ENCODE assay signal across 8 mouse cellular contexts in genomic region chr5:38479908-38480725, GRCm38 (mm10). TPM values are rescaled to one million over a fixed set of nuclear protein-coding genes. Genes with fewer than 3 reads are reported as not detected.
DNase-seq lines count a peak whose midpoint lies in the region; ATAC-seq and TF ChIP-seq lines count a peak whose summit lies in the region.

No protein-coding gene starts in this region.

- DNase-seq in Patski (ENCODE audit: low read depth, low spot score) = no peak
- DNase-seq in cerebellum, adult 11 months = peak; percentile 48
- peak; percentile 59 for DNase-seq in midbrain, embryonic 14.5 days
- no peak for DNase-seq in right cerebral cortex, postnatal 25 days

- H3K4me3 ChIP-seq in forebrain, embryonic 16.5 days (replicated peaks; ENCODE audit: low read length) = peak overlapping the region; percentile 13
- peak overlapping the region; percentile 23 for H3K4me3 ChIP-seq in hindbrain, embryonic 13.5 days
- H3K4me3 ChIP-seq in limb, embryonic 15.5 days = peak overlapping the region; percentile 31
- no peak overlapping the region for H3K4me3 ChIP-seq in midbrain, embryonic 14.5 days (replicated peaks; ENCODE audit: low read depth, low read length)
- peak overlapping the region; percentile 43 for H3K4me3 ChIP-seq in stomach, embryonic 15.5 days (replicated peaks)

- ATAC-seq in Patski = peak; percentile 56
- peak; percentile 50 for ATAC-seq in forebrain, embryonic 16.5 days
- peak; percentile 71 for ATAC-seq in hindbrain, embryonic 13.5 days (ENCODE audit: low FRiP score)
- peak; percentile 36; the same call in 1 of the 2 replicates for ATAC-seq in limb, embryonic 15.5 days (ENCODE audit: insufficient number of reproducible peaks, low FRiP score, low TSS enrichment, low read depth)
- peak; percentile 58; the same call in 1 of the 2 replicates for ATAC-seq in midbrain, embryonic 14.5 days (ENCODE audit: low FRiP score, low TSS enrichment)
- peak; percentile 76 for ATAC-seq in stomach, embryonic 15.5 days (ENCODE audit: insufficient read depth, low FRiP score, low read depth)

- H3K4me2 ChIP-seq in forebrain, embryonic 16.5 days (ENCODE audit: low read length) = peak overlapping the region; percentile 34
- H3K4me2 ChIP-seq in hindbrain, embryonic 13.5 days = peak overlapping the region; percentile 47
- H3K4me2 ChIP-seq in limb, embryonic 15.5 days = peak overlapping the region; percentile 50
- peak overlapping the region; percentile 44 for H3K4me2 ChIP-seq in midbrain, embryonic 14.5 days (ENCODE audit: low read length)
- peak overlapping the region; percentile 76 for H3K4me2 ChIP-seq in stomach, embryonic 15.5 days

- no peaks in the 10 kb centered on the region for H3K9me3 ChIP-seq in forebrain, embryonic 16.5 days (ENCODE audit: control insufficient read depth, low read length)
- H3K9me3 ChIP-seq in hindbrain, embryonic 13.5 days = no peaks in the 10 kb centered on the region
- no peaks in the 10 kb centered on the region for H3K9me3 ChIP-seq in limb, embryonic 15.5 days
- no peaks in the 10 kb centered on the region for H3K9me3 ChIP-seq in midbrain, embryonic 14.5 days (ENCODE audit: control insufficient read depth, low read length)
- H3K9me3 ChIP-seq in stomach, embryonic 15.5 days = no peaks in the 10 kb centered on the region

- H3K4me1 ChIP-seq in forebrain, embryonic 16.5 days (replicated peaks; ENCODE audit: control insufficient read depth, insufficient read depth, low read length) = peaks cover 13% of the 10 kb centered on the region
- peaks cover 19% of the 10 kb centered on the region for H3K4me1 ChIP-seq in hindbrain, embryonic 13.5 days (replicated peaks)
- peaks cover 20% of the 10 kb centered on the region for H3K4me1 ChIP-seq in limb, embryonic 15.5 days
- H3K4me1 ChIP-seq in midbrain, embryonic 14.5 days (ENCODE audit: control insufficient read depth, insufficient read depth, low read length) = peaks cover 10% of the 10 kb centered on the region
- peaks cover 3% of the 10 kb centered on the region; the same call in 1 of the 2 replicates for H3K4me1 ChIP-seq in stomach, embryonic 15.5 days

- H3K27me3 ChIP-seq in Patski = no peaks in the 10 kb centered on the region
- no peaks in the 10 kb centered on the region for H3K27me3 ChIP-seq in forebrain, embryonic 16.5 days (replicated peaks; ENCODE audit: control insufficient read depth, insufficient read depth, low read length)
- peaks cover 4% of the 10 kb centered on the region; the same call in 1 of the 2 replicates for H3K27me3 ChIP-seq in hindbrain, embryonic 13.5 days
- no peaks in the 10 kb centered on the region for H3K27me3 ChIP-seq in limb, embryonic 15.5 days
- no peaks in the 10 kb centered on the region for H3K27me3 ChIP-seq in midbrain, embryonic 14.5 days (ENCODE audit: control insufficient read depth, insufficient read depth, low read length)
- no peaks in the 10 kb centered on the region for H3K27me3 ChIP-seq in stomach, embryonic 15.5 days (replicated peaks)

- in situ Hi-C loops in Patski (cut with MboI; ENCODE audit: low pct_unique_long_range_greater_than_20kb) = no loop called here

- CTCF ChIA-PET in Patski (lab: Charles Lee) = interaction anchor here (0.6 to 3.8 kb wide), 11 partner anchors 10 to 171 kb away, joined by 3 to 27 read pairs (median 3); no protein-coding TSS in a partner anchor

- H3K27ac ChIP-seq in forebrain, embryonic 16.5 days (ENCODE audit: low read length) = no peak overlapping the region
- H3K27ac ChIP-seq in hindbrain, embryonic 13.5 days = peak overlapping the region; percentile 44
- H3K27ac ChIP-seq in limb, embryonic 15.5 days = no peak overlapping the region
- H3K27ac ChIP-seq in midbrain, embryonic 14.5 days (replicated peaks; ENCODE audit: low read depth, low read length) = peak overlapping the region; percentile 37; the same call in 1 of the 2 replicates
- H3K27ac ChIP-seq in stomach, embryonic 15.5 days = peak overlapping the region; percentile 70

- H3K36me3 ChIP-seq in forebrain, embryonic 16.5 days (ENCODE audit: control insufficient read depth, insufficient read depth) = no peaks in the 10 kb centered on the region
- H3K36me3 ChIP-seq in hindbrain, embryonic 13.5 days = no peaks in the 10 kb centered on the region
- H3K36me3 ChIP-seq in limb, embryonic 15.5 days = no peaks in the 10 kb centered on the region
- H3K36me3 ChIP-seq in midbrain, embryonic 14.5 days (ENCODE audit: control insufficient read depth, insufficient read depth, low read length) = no peaks in the 10 kb centered on the region
- H3K36me3 ChIP-seq in stomach, embryonic 15.5 days = no peaks in the 10 kb centered on the region

- POLR2A ChIA-PET in Patski (lab: Charles Lee) = interaction anchor here (0.6 to 1.2 kb wide), 4 partner anchors 9 to 104 kb away, joined by 3 to 6 read pairs (median 4); no protein-coding TSS in a partner anchor

- H3K9ac ChIP-seq in forebrain, embryonic 16.5 days (replicated peaks; ENCODE audit: low read depth, low read length) = peak overlapping the region; percentile 29
- 0 out of 2 replicates have a peak overlapping the region, but pooled peaks have one; percentile 43 for H3K9ac ChIP-seq in hindbrain, embryonic 13.5 days
- H3K9ac ChIP-seq in limb, embryonic 15.5 days = no peak overlapping the region
- no peak overlapping the region; the same call in 1 of the 2 replicates for H3K9ac ChIP-seq in midbrain, embryonic 14.5 days (replicated peaks; ENCODE audit: low read length)
- H3K9ac ChIP-seq in stomach, embryonic 15.5 days = no peak overlapping the region

- WGBS in forebrain, embryonic 16.5 days = 23% methylated on average over 22 of the region's 22 CpGs
- WGBS in hindbrain, embryonic 13.5 days = 6% methylated on average over 22 of the region's 22 CpGs
- 9% methylated on average over 21 of the region's 22 CpGs for whole genome bisulfite sequencing in limb, embryonic 15.5 days
- WGBS in midbrain, embryonic 14.5 days = 15% methylated on average over 22 of the region's 22 CpGs
- 12% methylated on average over 22 of the region's 22 CpGs for WGBS in stomach, embryonic 15.5 days

- TF ChIP-seq CTCF in Patski (IDR thresholded peaks at IDR 0.05) = no peak

RNA-seq across cellular contexts. Expression of gene Slc2a9, which starts 22.8 kb away (rescaled TPM):
- 2.7 TPM for polyA plus RNA-seq in Patski (2021)
- 0.35 and 0.53 TPM in 2 replicates for polyA plus RNA-seq in forebrain, embryonic 16.5 days (2015; fragmentation: Nextera tagmentation; extraction: Ambion mirVana)
- 0.13 and 0.19 TPM in 2 replicates for polyA plus RNA-seq in hindbrain, embryonic 13.5 days (2015; fragmentation: Nextera tagmentation; extraction: Ambion mirVana)
- polyA plus RNA-seq in limb, embryonic 15.5 days (2015; fragmentation: Nextera tagmentation; extraction: Ambion mirVana) = 0.35 and 0.68 TPM in 2 replicates
- polyA plus RNA-seq in midbrain, embryonic 14.5 days (2014; fragmentation: Nextera tagmentation; extraction: Ambion mirVana) = 0.28 and 0.40 TPM in 2 replicates
- polyA plus RNA-seq in stomach, embryonic 15.5 days (2015; fragmentation: Nextera tagmentation; extraction: Ambion mirVana) = 0.86 and 1.6 TPM in 2 replicates

Comparison
In these comparisons a context has a peak if more than half of its experiments do, and no peak if none do; other contexts are left out.
1. DNase-seq: peak in cerebellum, adult 11 months (single experiment) and midbrain, embryonic 14.5 days (single experiment); none in Patski (single experiment) and right cerebral cortex, postnatal 25 days (single experiment).
2. H3K27ac ChIP-seq: peak in hindbrain, embryonic 13.5 days (single experiment), midbrain, embryonic 14.5 days (single experiment) and stomach, embryonic 15.5 days (single experiment); none in forebrain, embryonic 16.5 days (single experiment) and limb, embryonic 15.5 days (single experiment).
3. H3K9ac ChIP-seq: peak in forebrain, embryonic 16.5 days (single experiment) and hindbrain, embryonic 13.5 days (single experiment); none in limb, embryonic 15.5 days (single experiment), midbrain, embryonic 14.5 days (single experiment) and stomach, embryonic 15.5 days (single experiment).
4. Peak in every context shown above with its lines, with median percentiles within 50 percentile points of each other: ATAC-seq and H3K4me2 ChIP-seq.